Mouse (Mus musculus) CH12.LX (cell line): ENCODE data around the gene Sun3. TPM values are rescaled to one million over a fixed set of nuclear protein-coding genes. Genes with fewer than 3 reads are reported as not detected.

Source experiments
- DNase-seq: peaks from one replicate; pipeline ENCODE4 v3.0.0-alpha.2; 2013; ENCODE audit errors: extremely low read depth
- H3K27ac ChIP-seq: 2 replicates; pipeline ENCODE4 v1.5.1; 2012; ENCODE audit warnings: low read depth, mild to moderate bottlenecking, control low read depth, moderate library complexity; ENCODE audit not compliant: insufficient read depth
- H3K27me3 ChIP-seq: replicated peaks from 2 replicates; pipeline ENCODE3; 2012; ENCODE audit warnings: inconsistent platforms
- H3K36me3 ChIP-seq, 2 experiments: replicated peaks in 1 of 2; 2 replicates each; pipeline versions ENCODE3 to v1.6.1; 2012; ENCODE audit warnings: inconsistent platforms in 1 of 2, low read length in 1 of 2, mild to moderate bottlenecking in 1 of 2, mixed read lengths in 1 of 2, moderate library complexity in 1 of 2; ENCODE audit not compliant: control insufficient read depth in 1 of 2, insufficient read depth in 1 of 2
- H3K4me1 ChIP-seq, 2 experiments: 2 replicates each; pipeline ENCODE4 v1.6.1; 2012; ENCODE audit warnings: inconsistent platforms in 1 of 2, moderate library complexity in 1 of 2; ENCODE audit not compliant: insufficient read depth in 2 of 2, control insufficient read depth in 1 of 2
- H3K4me2 ChIP-seq: 2 replicates; pipeline ENCODE4 v1.6.1; 2012; ENCODE audit warnings: low read depth, mild to moderate bottlenecking, control low read depth; ENCODE audit not compliant: poor library complexity, insufficient read depth, severe bottlenecking
- H3K4me3 ChIP-seq, 3 experiments: fragments of 150-350 bp in 1 of 3; sonication (generic) in 1 of 3; replicated peaks in 1 of 3; 2 replicates each; pipeline versions ENCODE3 to v1.5.1; 2011 to 2012; ENCODE audit warnings: low read depth in 2 of 3, low read length in 2 of 3, mild to moderate bottlenecking in 2 of 3, moderate library complexity in 2 of 3, control low read depth in 1 of 3, improper control_type of control experiment in 1 of 3, inconsistent platforms in 1 of 3, mixed read lengths in 1 of 3; ENCODE audit not compliant: poor library complexity in 1 of 3
- H3K79me2 ChIP-seq: replicated peaks from 2 replicates; pipeline ENCODE4 v1.6.1; 2012; ENCODE audit warnings: mild to moderate bottlenecking, moderate library complexity; ENCODE audit not compliant: control insufficient read depth, poor library complexity, insufficient read depth, severe bottlenecking; ENCODE audit errors: extremely low read depth
- H3K9ac ChIP-seq: 2 replicates; pipeline ENCODE4 v1.6.1; 2012; ENCODE audit warnings: low read depth, mild to moderate bottlenecking, control low read depth, moderate library complexity; ENCODE audit not compliant: insufficient read depth
- H3K9me3 ChIP-seq: replicated peaks from 2 replicates; pipeline ENCODE3; 2012; ENCODE audit warnings: low read length, inconsistent platforms, mixed read lengths
- BHLHE40 ChIP-seq: IDR thresholded peaks from 2 replicates; pipeline ENCODE4 v1.6.1; 2011; ENCODE audit warnings: mild to moderate bottlenecking, low read depth, low read length, improper control_type of control experiment
- CTCF ChIP-seq, 2 experiments: IDR thresholded peaks in 1 of 2; conservative IDR thresholded peaks in 1 of 2; 2 replicates each; pipeline ENCODE4 v1.5.1; 2011 to 2012; ENCODE audit warnings: low read depth in 2 of 2, low read length in 2 of 2, improper control_type of control experiment in 1 of 2, inconsistent platforms in 1 of 2, mild to moderate bottlenecking in 1 of 2, moderate library complexity in 1 of 2
- E2F4 ChIP-seq: IDR thresholded peaks from 2 replicates; pipeline ENCODE4 v1.6.1; 2011; ENCODE audit warnings: low read depth, low read length, improper control_type of control experiment; ENCODE audit not compliant: insufficient replicate concordance
- HCFC1 ChIP-seq: IDR thresholded peaks from 2 replicates; pipeline ENCODE4 v1.6.1; 2012; ENCODE audit warnings: low read depth, mild to moderate bottlenecking, inconsistent platforms, low read length, improper control_type of control experiment
- IRF4 ChIP-seq: IDR thresholded peaks from 2 replicates; pipeline ENCODE4 v1.6.1; 2014; ENCODE audit warnings: low read depth, mild to moderate bottlenecking, inconsistent platforms, low read length, improper control_type of control experiment
- MAFK ChIP-seq: IDR thresholded peaks from 2 replicates; pipeline ENCODE4 v1.6.1; 2011; ENCODE audit warnings: low read length, improper control_type of control experiment; ENCODE audit not compliant: insufficient replicate concordance
- MAX ChIP-seq: IDR thresholded peaks from 2 replicates; pipeline ENCODE4 v1.6.1; 2011; ENCODE audit warnings: low read length, improper control_type of control experiment
- MEF2A ChIP-seq: IDR thresholded peaks from 2 replicates; pipeline ENCODE4 v1.6.1; 2014; ENCODE audit warnings: low read depth, mild to moderate bottlenecking, inconsistent platforms, low read length, improper control_type of control experiment, borderline replicate concordance
- MYC ChIP-seq: IDR thresholded peaks from 2 replicates; pipeline ENCODE4 v1.6.1; 2011; ENCODE audit warnings: low read depth, mild to moderate bottlenecking, improper control_type of control experiment, low read length
- NELFE ChIP-seq: IDR thresholded peaks from 2 replicates; pipeline ENCODE4 v1.6.1; 2011; ENCODE audit warnings: low read depth, low read length, improper control_type of control experiment
- NRF1 ChIP-seq: IDR thresholded peaks from 2 replicates; pipeline ENCODE4 v1.6.1; 2014; ENCODE audit warnings: low read depth, mild to moderate bottlenecking, inconsistent platforms, low read length, improper control_type of control experiment, moderate library complexity
- PAX5 ChIP-seq: IDR thresholded peaks from 2 replicates; pipeline ENCODE4 v1.6.1; 2012; ENCODE audit warnings: low read length, inconsistent platforms, mixed read lengths
- POLR2A ChIP-seq: IDR thresholded peaks from 2 replicates; pipeline ENCODE4 v1.6.1; 2011; ENCODE audit warnings: low read depth, mild to moderate bottlenecking, improper control_type of control experiment, low read length
- POLR2AphosphoS2 ChIP-seq: IDR thresholded peaks from 2 replicates; pipeline ENCODE4 v1.6.1; 2011; ENCODE audit warnings: low read depth, low read length, improper control_type of control experiment
- RAD21 ChIP-seq: IDR thresholded peaks from 2 replicates; pipeline ENCODE4 v1.6.1; 2011; ENCODE audit warnings: low read depth, mild to moderate bottlenecking, low read length, improper control_type of control experiment, moderate library complexity
- RCOR1 ChIP-seq: conservative IDR thresholded peaks from 2 replicates; pipeline ENCODE4 v1.6.1; 2012; ENCODE audit warnings: low read depth, mild to moderate bottlenecking, inconsistent platforms, low read length, improper control_type of control experiment
- SMC3 ChIP-seq: IDR thresholded peaks from 2 replicates; pipeline ENCODE4 v1.6.1; 2011; ENCODE audit warnings: low read depth, low read length, improper control_type of control experiment
- TCF12 ChIP-seq: IDR thresholded peaks from 2 replicates; pipeline ENCODE4 v1.6.1; 2014; ENCODE audit warnings: low read depth, mild to moderate bottlenecking, inconsistent platforms, low read length, improper control_type of control experiment
- USF1 ChIP-seq: IDR thresholded peaks from 2 replicates; pipeline ENCODE4 v1.6.1; 2014; ENCODE audit warnings: low read depth, mild to moderate bottlenecking, inconsistent platforms, low read length, improper control_type of control experiment
- USF2 ChIP-seq: conservative IDR thresholded peaks from 2 replicates; pipeline ENCODE4 v1.6.1; 2011; ENCODE audit warnings: low read depth, low read length, improper control_type of control experiment
- ZC3H11A ChIP-seq: IDR thresholded peaks from 2 replicates; pipeline ENCODE4 v1.6.1; 2012; ENCODE audit warnings: low read depth, mild to moderate bottlenecking, inconsistent platforms, low read length, improper control_type of control experiment
- ZMIZ1 ChIP-seq: IDR thresholded peaks from 2 replicates; pipeline ENCODE4 v1.6.1; 2012; ENCODE audit warnings: low read depth, mild to moderate bottlenecking, inconsistent platforms, low read length, improper control_type of control experiment
- ZNF384 ChIP-seq: IDR thresholded peaks from 2 replicates; pipeline ENCODE4 v1.6.1; 2012; ENCODE audit warnings: low read depth, low read length, improper control_type of control experiment, inconsistent platforms
- dilution Hi-C: fragments of 300-500 bp; cut with MboI; formaldehyde crosslinking; loops from 2 replicates; pipeline ENCODE4 v1.14.3; 2020; ENCODE audit warnings: low sequenced_read_pairs; ENCODE audit not compliant: extremely low pct_unique_long_range_greater_than_20kb, extremely low pct_ligation_motif_present
- in situ Hi-C: fragments of 300-500 bp; cut with MboI; formaldehyde crosslinking; loops from 3 replicates; pipeline ENCODE4 v1.14.3; 2019; ENCODE audit warnings: low sequenced_read_pairs, low pct_ligation_motif_present, low pct_unique_long_range_greater_than_20kb, mixed read lengths
- polyA plus RNA-seq: library from polyadenylated mRNA; unstranded; fragments of >175 nt; gene quantifications from 2 replicates; pipeline ENCODE4 v1.2.1, GENCODE M21; 2012; ENCODE audit warnings: low read depth; ENCODE audit not compliant: insufficient read length
- total RNA-seq, 2 experiments: library from RNA; depleted of rRNA; stranded (reverse); fragments of 300-350 nt in 1 of 2; fragments of >200 nt in 1 of 2; gene quantifications; 2 replicates each; pipeline ENCODE4 v1.2.3; 2012 to 2014

The Sun3 gene
- total and polyA plus RNA-seq, 3 experiments = not detected

DNA sequence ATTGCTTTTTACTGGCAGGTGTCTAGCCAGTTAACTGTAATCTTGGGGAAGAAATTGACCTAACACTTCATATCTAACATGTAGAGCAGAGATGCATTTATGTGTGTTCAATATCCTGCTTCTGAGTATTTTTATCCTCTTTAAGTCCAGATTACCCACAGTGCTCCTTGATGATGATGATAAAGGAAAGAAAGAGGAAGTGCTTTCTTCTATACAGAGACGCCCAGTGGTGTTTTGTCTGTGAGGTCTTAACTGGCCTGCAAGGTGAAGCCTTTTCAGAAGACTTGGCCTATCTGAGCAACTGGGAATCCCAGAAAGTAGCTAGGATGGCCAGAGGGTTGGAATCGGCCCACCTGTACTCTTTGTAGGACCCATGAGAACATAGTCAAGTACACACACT, 8.1 kb upstream of the Sun3 start:
- H3K4me2 ChIP-seq = no peak overlapping the region
- TF ChIP-seq ZMIZ1 (no peak), MEF2A (no peak), E2F4 (no peak), MAX (no peak), NRF1 (no peak), ZC3H11A (no peak), USF2 (no peak), RAD21 (no peak), ZNF384 (no peak), PAX5 (no peak)
- H3K4me1 ChIP-seq = peaks cover 3 to 13% of the 10 kb centered on the region in 2 experiments; a peak in 3 of 4 replicates
- peaks cover 80% of the 10 kb centered on the region for H3K27me3 ChIP-seq
- H3K27ac ChIP-seq = no peak overlapping the region
- H3K36me3 ChIP-seq = no peaks in the 10 kb centered on the region
- H3K4me3 ChIP-seq = no peak overlapping the region
- dilution Hi-C loops (no loop called here), in situ Hi-C loops (no loop called here)
- DNase-seq = no peak
- H3K9me3 ChIP-seq = no peaks in the 10 kb centered on the region
- no peaks in the 10 kb centered on the region for H3K79me2 ChIP-seq
- H3K9ac ChIP-seq = no peak overlapping the region

DNA sequence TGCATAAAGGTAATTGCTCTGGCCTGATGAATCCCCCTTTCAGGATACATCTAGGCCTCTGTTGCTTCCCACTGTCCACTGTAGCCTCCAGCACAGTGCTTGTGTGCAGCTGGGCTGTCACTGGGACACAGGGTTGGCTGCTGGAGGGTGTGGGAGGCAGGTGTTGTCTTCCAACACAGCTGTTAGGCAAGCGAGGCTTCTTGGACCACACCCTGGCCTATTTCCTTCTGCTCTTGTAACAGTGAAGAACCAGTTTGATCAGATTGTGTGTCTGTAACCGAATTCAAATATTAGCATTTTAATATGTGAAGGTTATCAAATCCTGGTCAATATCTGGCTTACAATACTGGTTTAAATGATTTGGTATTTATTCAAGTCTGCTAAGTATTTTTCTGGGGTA, 3.1 kb upstream of the Sun3 start:
- no peak overlapping the region for H3K9ac ChIP-seq
- no peak overlapping the region for H3K4me3 ChIP-seq
- H3K27me3 ChIP-seq = peaks cover 82% of the 10 kb centered on the region
- no peaks in the 10 kb centered on the region for H3K79me2 ChIP-seq
- TF ChIP-seq CTCF (conservative IDR thresholded peaks at IDR 0.05 in 1 of 2, IDR thresholded peaks at IDR 0.05 in 1 of 2; ENCODE audit: low read depth in 2 of 2, low read length in 2 of 2) (no peak), MYC (no peak), POLR2AphosphoS2 (no peak), BHLHE40 (no peak), MAFK (no peak), RCOR1 (no peak), IRF4 (no peak), PAX5 (no peak), SMC3 (no peak), POLR2A (no peak), ZNF384 (no peak), USF1 (no peak), E2F4 (no peak), MEF2A (no peak), USF2 (no peak), NELFE (no peak), HCFC1 (no peak), ZC3H11A (no peak), TCF12 (no peak)
- H3K36me3 ChIP-seq = no peaks in the 10 kb centered on the region
- H3K9me3 ChIP-seq = no peaks in the 10 kb centered on the region
- H3K4me2 ChIP-seq = no peak overlapping the region
- in situ Hi-C loops = no loop called here
- dilution Hi-C loops = no loop called here
- H3K4me1 ChIP-seq = no peaks in the 10 kb centered on the region
- no peak overlapping the region for H3K27ac ChIP-seq
- DNase-seq = no peak
